Mouse (Mus musculus) limb, embryonic 14.5 days (tissue): Measurements from ENCODE around the gene Zswim3. TPM values are rescaled to one million over a fixed set of nuclear protein-coding genes. Genes with fewer than 3 reads are reported as not detected.

Experiments
- ATAC-seq: fragments of 200-750 bp; cut with Nextera tagmentation; 2 replicates; pipeline ENCODE4 v1.8.0; 2017; ENCODE audit warnings: low read depth, moderate number of reproducible peaks, moderate TSS enrichment; ENCODE audit not compliant: low FRiP score
- DNase-seq: peaks from one replicate; pipeline ENCODE4 v3.0.0-alpha.2; 2015; ENCODE audit warnings: low spot score
- H3K27ac ChIP-seq: fragments of 300-500 bp; sonication (generic); replicated peaks from 2 replicates; pipeline ENCODE4 v1.5.1; 2014; ENCODE audit warnings: low read depth, mild to moderate bottlenecking, low read length, moderate library complexity, mixed read lengths
- H3K27me3 ChIP-seq: fragments of 300-500 bp; sonication (generic); 2 replicates; pipeline ENCODE4 v1.6.1; 2014; ENCODE audit warnings: low read length, mixed read lengths; ENCODE audit not compliant: control insufficient read depth, insufficient read depth
- H3K36me3 ChIP-seq: fragments of 300-500 bp; sonication (generic); 2 replicates; pipeline ENCODE4 v1.6.1; 2014; ENCODE audit warnings: mild to moderate bottlenecking, low read length, moderate library complexity, mixed read lengths; ENCODE audit not compliant: control insufficient read depth, insufficient read depth
- H3K4me1 ChIP-seq: fragments of 300-500 bp; sonication (generic); 2 replicates; pipeline ENCODE4 v1.6.1; 2014; ENCODE audit warnings: antibody characterized with exemption, low read length, mixed read lengths; ENCODE audit not compliant: control insufficient read depth, insufficient read depth
- H3K4me2 ChIP-seq: fragments of 300-500 bp; sonication (generic); replicated peaks from 2 replicates; pipeline ENCODE4 v1.6.1; 2014; ENCODE audit warnings: low read depth, mild to moderate bottlenecking, low read length, moderate library complexity; ENCODE audit not compliant: severe bottlenecking
- H3K4me3 ChIP-seq: fragments of 300-500 bp; sonication (generic); replicated peaks from 2 replicates; pipeline ENCODE4 v1.5.1; 2014; ENCODE audit warnings: low read length
- H3K9ac ChIP-seq: fragments of 300-500 bp; sonication (generic); 2 replicates; pipeline ENCODE4 v1.6.1; 2014; ENCODE audit warnings: mild to moderate bottlenecking, low read depth, low read length, moderate library complexity; ENCODE audit not compliant: severe bottlenecking
- H3K9me3 ChIP-seq: fragments of 300-500 bp; sonication (generic); 2 replicates; pipeline ENCODE4 v1.6.1; 2016; ENCODE audit warnings: low read length; ENCODE audit not compliant: control insufficient read depth
- POLR2A ChIP-seq: fragments of 200-500 bp; IDR thresholded peaks from 2 replicates; pipeline ENCODE4 v1.8.0; 2012; ENCODE audit warnings: inconsistent platforms, mild to moderate bottlenecking, moderate library complexity, borderline replicate concordance; ENCODE audit not compliant: insufficient read depth, insufficient read length; ENCODE audit errors: extremely low read depth
- WGBS: fragments of 180-500 bp; shearing (Covaris S2); extraction: QIAGEN DNeasy Blood & Tissue Kit; methylation state at CpG from one replicate; pipeline ENCODE4 v1.1.7; 2014; 5-methylcytosine and 5-hydroxymethylcytosine counted together
- polyA plus RNA-seq, 2 experiments: library from polyadenylated mRNA; depleted of rRNA in 1 of 2; stranded (reverse) in 1 of 2; unstranded in 1 of 2; fragments of >200 nt; fragmentation: Nextera tagmentation in 1 of 2; extraction: Ambion mirVana in 1 of 2; gene quantifications; 2 replicates each; pipeline versions ENCODE4 v1.2.1 to v1.2.3; 2012 to 2014

Gene Zswim3
- polyA plus RNA-seq, 2 experiments: 4.9 to 6.9 TPM

- no peak for ATAC-seq
- WGBS: 96% methylated on average over 7 of the region's 7 CpGs
- Histone ChIP-seq H3K9me3 (peaks cover 3% of the 10 kb centered on the region; the same call in 1 of the 2 replicates), H3K27ac (no peak overlapping the region), H3K9ac (no peak overlapping the region), H3K36me3 (no peaks in the 10 kb centered on the region), H3K27me3 (no peaks in the 10 kb centered on the region), H3K4me2 (no peak overlapping the region), H3K4me3 (no peak overlapping the region), H3K4me1 (no peaks in the 10 kb centered on the region)
- no peak for DNase-seq
- TF ChIP-seq POLR2A: no peak
Observed at GRCm38 (mm10) chr2:164867566-164867965, 62.7 kb downstream of the Zswim3 start.

- TF ChIP-seq POLR2A: no peak
- no peak for DNase-seq
- Histone ChIP-seq H3K27ac (no peak overlapping the region), H3K4me2 (no peak overlapping the region), H3K4me3 (no peak overlapping the region), H3K4me1 (no peaks in the 10 kb centered on the region), H3K27me3 (no peaks in the 10 kb centered on the region), H3K9ac (no peak overlapping the region), H3K9me3 (peaks cover 3% of the 10 kb centered on the region; the same call in 1 of the 2 replicates), H3K36me3 (no peaks in the 10 kb centered on the region)
- 76% methylated on average over 7 of the region's 7 CpGs for WGBS
- no peak for ATAC-seq
Observed at GRCm38 (mm10) chr2:164868491-164868890, 63.6 kb downstream of the Zswim3 start.

Other genes with a start within 250 kb of the Zswim3 start
- 30.4 and 31.0 TPM in 2 replicates for gene Wfdc2, start 242.7 kb upstream of the Zswim3 start, polyA plus RNA-seq (2012; rRNA removed)
- gene Wfdc2, start 242.7 kb upstream of the Zswim3 start, polyA plus RNA-seq (2014; fragmentation: Nextera tagmentation; extraction: Ambion mirVana): 27.3 and 44.0 TPM in 2 replicates
- gene Spint3, start 231.6 kb upstream of the Zswim3 start, polyA plus RNA-seq (2012; rRNA removed): not detected in 2 replicates
- gene Spint3, start 231.6 kb upstream of the Zswim3 start, polyA plus RNA-seq (2014; fragmentation: Nextera tagmentation; extraction: Ambion mirVana): not detected in 2 replicates
- 0.37 and 0.55 TPM in 2 replicates for gene Wfdc6a, start 219.7 kb upstream of the Zswim3 start, polyA plus RNA-seq (2012; rRNA removed)
- gene Wfdc6a, start 219.7 kb upstream of the Zswim3 start, polyA plus RNA-seq (2014; fragmentation: Nextera tagmentation; extraction: Ambion mirVana): 0.25 and 0.53 TPM in 2 replicates
- not detected in 2 replicates for gene Eppin, start 211.5 kb upstream of the Zswim3 start, polyA plus RNA-seq (2012; rRNA removed)
- not detected in 2 replicates for gene Eppin, start 211.5 kb upstream of the Zswim3 start, polyA plus RNA-seq (2014; fragmentation: Nextera tagmentation; extraction: Ambion mirVana)
- gene Wfdc6b, start 191.6 kb upstream of the Zswim3 start, polyA plus RNA-seq (2012; rRNA removed): not detected in 2 replicates
- gene Wfdc6b, start 191.6 kb upstream of the Zswim3 start, polyA plus RNA-seq (2014; fragmentation: Nextera tagmentation; extraction: Ambion mirVana): not detected in 2 replicates
- not detected in 2 replicates for gene Wfdc8, start 191.5 kb upstream of the Zswim3 start, polyA plus RNA-seq (2012; rRNA removed)
- not detected in 2 replicates for gene Wfdc8, start 191.5 kb upstream of the Zswim3 start, polyA plus RNA-seq (2014; fragmentation: Nextera tagmentation; extraction: Ambion mirVana)
- gene Wfdc16, start 166.3 kb upstream of the Zswim3 start, polyA plus RNA-seq (2012; rRNA removed): not detected in 2 replicates
- gene Wfdc16, start 166.3 kb upstream of the Zswim3 start, polyA plus RNA-seq (2014; fragmentation: Nextera tagmentation; extraction: Ambion mirVana): not detected in 2 replicates
- gene Wfdc10, start 149.1 kb upstream of the Zswim3 start, polyA plus RNA-seq (2012; rRNA removed): 0.31 and 0.37 TPM in 2 replicates
- 0.68 TPM in 1 of 2 replicates, not detected in the other for gene Wfdc10, start 149.1 kb upstream of the Zswim3 start, polyA plus RNA-seq (2014; fragmentation: Nextera tagmentation; extraction: Ambion mirVana)
- gene Wfdc9, start 148.5 kb upstream of the Zswim3 start, polyA plus RNA-seq (2012; rRNA removed): not detected in 2 replicates
- gene Wfdc9, start 148.5 kb upstream of the Zswim3 start, polyA plus RNA-seq (2014; fragmentation: Nextera tagmentation; extraction: Ambion mirVana): not detected in 2 replicates
- gene Wfdc11, start 131.0 kb upstream of the Zswim3 start, polyA plus RNA-seq (2012; rRNA removed): not detected in 2 replicates
- not detected in 2 replicates for gene Wfdc11, start 131.0 kb upstream of the Zswim3 start, polyA plus RNA-seq (2014; fragmentation: Nextera tagmentation; extraction: Ambion mirVana)
- gene Wfdc13, start 120.0 kb upstream of the Zswim3 start, polyA plus RNA-seq (2012; rRNA removed): 0.06 and 0.08 TPM in 2 replicates
- gene Wfdc13, start 120.0 kb upstream of the Zswim3 start, polyA plus RNA-seq (2014; fragmentation: Nextera tagmentation; extraction: Ambion mirVana): 0.18 TPM in 1 of 2 replicates, not detected in the other
- gene Spint4, start 106.6 kb upstream of the Zswim3 start, polyA plus RNA-seq (2012; rRNA removed): not detected in 2 replicates
- gene Spint4, start 106.6 kb upstream of the Zswim3 start, polyA plus RNA-seq (2014; fragmentation: Nextera tagmentation; extraction: Ambion mirVana): not detected in 2 replicates
- gene Spint5, start 89.8 kb upstream of the Zswim3 start, polyA plus RNA-seq (2012; rRNA removed): not detected in 2 replicates
- gene Spint5, start 89.8 kb upstream of the Zswim3 start, polyA plus RNA-seq (2014; fragmentation: Nextera tagmentation; extraction: Ambion mirVana): not detected in 2 replicates
- gene Wfdc3, start 59.2 kb upstream of the Zswim3 start, polyA plus RNA-seq (2012; rRNA removed): 0.67 and 0.79 TPM in 2 replicates
- gene Wfdc3, start 59.2 kb upstream of the Zswim3 start, polyA plus RNA-seq (2014; fragmentation: Nextera tagmentation; extraction: Ambion mirVana): 0.37 and 0.50 TPM in 2 replicates
- 46.0 and 58.6 TPM in 2 replicates for gene Dnttip1, start 59.1 kb upstream of the Zswim3 start, polyA plus RNA-seq (2012; rRNA removed)
- gene Dnttip1, start 59.1 kb upstream of the Zswim3 start, polyA plus RNA-seq (2014; fragmentation: Nextera tagmentation; extraction: Ambion mirVana): 70.1 and 70.6 TPM in 2 replicates
- 293 and 329 TPM in 2 replicates for gene Ube2c, start 35.2 kb upstream of the Zswim3 start, polyA plus RNA-seq (2012; rRNA removed)
- gene Ube2c, start 35.2 kb upstream of the Zswim3 start, polyA plus RNA-seq (2014; fragmentation: Nextera tagmentation; extraction: Ambion mirVana): 279 and 305 TPM in 2 replicates
- 178 and 322 TPM in 2 replicates for gene Tnnc2, start 25.1 kb upstream of the Zswim3 start, polyA plus RNA-seq (2012; rRNA removed)
- 273 and 401 TPM in 2 replicates for gene Tnnc2, start 25.1 kb upstream of the Zswim3 start, polyA plus RNA-seq (2014; fragmentation: Nextera tagmentation; extraction: Ambion mirVana)
- gene Snx21, start 19.3 kb upstream of the Zswim3 start, polyA plus RNA-seq (2012; rRNA removed): 26.0 and 35.0 TPM in 2 replicates
- 29.2 and 34.0 TPM in 2 replicates for gene Snx21, start 19.3 kb upstream of the Zswim3 start, polyA plus RNA-seq (2014; fragmentation: Nextera tagmentation; extraction: Ambion mirVana)
- gene Acot8, start 216 bp upstream of the Zswim3 start, polyA plus RNA-seq (2012; rRNA removed): 31.5 and 41.2 TPM in 2 replicates
- 14.0 and 15.2 TPM in 2 replicates for gene Acot8, start 216 bp upstream of the Zswim3 start, polyA plus RNA-seq (2014; fragmentation: Nextera tagmentation; extraction: Ambion mirVana)
- 9.1 and 11.2 TPM in 2 replicates for gene Zswim1, start 17.6 kb downstream of the Zswim3 start, polyA plus RNA-seq (2012; rRNA removed)
- 19.5 and 19.9 TPM in 2 replicates for gene Zswim1, start 17.6 kb downstream of the Zswim3 start, polyA plus RNA-seq (2014; fragmentation: Nextera tagmentation; extraction: Ambion mirVana)
- gene Spata25, start 23.4 kb downstream of the Zswim3 start, polyA plus RNA-seq (2012; rRNA removed): 0.09 and 0.13 TPM in 2 replicates
- not detected in 2 replicates for gene Spata25, start 23.4 kb downstream of the Zswim3 start, polyA plus RNA-seq (2014; fragmentation: Nextera tagmentation; extraction: Ambion mirVana)
- 197 and 285 TPM in 2 replicates for gene Ctsa, start 27.8 kb downstream of the Zswim3 start, polyA plus RNA-seq (2012; rRNA removed)
- gene Ctsa, start 27.8 kb downstream of the Zswim3 start, polyA plus RNA-seq (2014; fragmentation: Nextera tagmentation; extraction: Ambion mirVana): 147 and 163 TPM in 2 replicates
- gene Neurl2, start 28.4 kb downstream of the Zswim3 start, polyA plus RNA-seq (2012; rRNA removed): 7.2 and 8.5 TPM in 2 replicates
- 5.5 and 7.6 TPM in 2 replicates for gene Neurl2, start 28.4 kb downstream of the Zswim3 start, polyA plus RNA-seq (2014; fragmentation: Nextera tagmentation; extraction: Ambion mirVana)
- 45.5 and 55.3 TPM in 2 replicates for gene Pltp, start 52.6 kb downstream of the Zswim3 start, polyA plus RNA-seq (2012; rRNA removed)
- 51.1 and 56.2 TPM in 2 replicates for gene Pltp, start 52.6 kb downstream of the Zswim3 start, polyA plus RNA-seq (2014; fragmentation: Nextera tagmentation; extraction: Ambion mirVana)
- 40.5 and 48.6 TPM in 2 replicates for gene Pcif1, start 74.2 kb downstream of the Zswim3 start, polyA plus RNA-seq (2012; rRNA removed)
- 66.4 and 73.0 TPM in 2 replicates for gene Pcif1, start 74.2 kb downstream of the Zswim3 start, polyA plus RNA-seq (2014; fragmentation: Nextera tagmentation; extraction: Ambion mirVana)
- 37.9 and 48.9 TPM in 2 replicates for gene Zfp335, start 106.7 kb downstream of the Zswim3 start, polyA plus RNA-seq (2012; rRNA removed)
- gene Zfp335, start 106.7 kb downstream of the Zswim3 start, polyA plus RNA-seq (2014; fragmentation: Nextera tagmentation; extraction: Ambion mirVana): 13.7 and 17.7 TPM in 2 replicates
- gene Mmp9, start 135.7 kb downstream of the Zswim3 start, polyA plus RNA-seq (2012; rRNA removed): 16.7 and 20.3 TPM in 2 replicates
- 13.6 and 19.1 TPM in 2 replicates for gene Mmp9, start 135.7 kb downstream of the Zswim3 start, polyA plus RNA-seq (2014; fragmentation: Nextera tagmentation; extraction: Ambion mirVana)
- gene Slc12a5, start 155.7 kb downstream of the Zswim3 start, polyA plus RNA-seq (2012; rRNA removed): 6.9 and 7.0 TPM in 2 replicates
- gene Slc12a5, start 155.7 kb downstream of the Zswim3 start, polyA plus RNA-seq (2014; fragmentation: Nextera tagmentation; extraction: Ambion mirVana): 0.72 and 0.88 TPM in 2 replicates
- gene Ncoa5, start 229.8 kb downstream of the Zswim3 start, polyA plus RNA-seq (2012; rRNA removed): 77.3 and 86.3 TPM in 2 replicates
- 58.7 and 68.1 TPM in 2 replicates for gene Ncoa5, start 229.8 kb downstream of the Zswim3 start, polyA plus RNA-seq (2014; fragmentation: Nextera tagmentation; extraction: Ambion mirVana)